Mouse (Mus musculus): ENCODE measurements around the gene Olfr1416.

Gene Olfr1416

GRCm38 (mm10) chr1:92432791-92433190 lies 52.1 kb downstream of the Olfr1416 start:
- in situ Hi-C loops (cut with MboI, MseI) = no loop called here

- in situ Hi-C loops (cut with MboI, MseI) = no loop called here
Observed at GRCm38 (mm10) chr1:92432098-92432497, 52.8 kb downstream of the Olfr1416 start.

GRCm38 (mm10) chr1:92431420-92431819 lies 53.5 kb downstream of the Olfr1416 start:
- in situ Hi-C loops (cut with MboI, MseI) = no loop called here

GRCm38 (mm10) chr1:92430991-92431390 lies 53.9 kb downstream of the Olfr1416 start:
- in situ Hi-C loops (cut with MboI, MseI) = no loop called here

Measured in T-helper 17 cell (primary cell).